Mouse (Mus musculus) kidney, postnatal 14 days (tissue): ENCODE data around the gene Socs7.
A peak's percentile ranks its signal among the peaks of the same experiment; 100 is the strongest.

Source experiments
- DNase-seq: peaks from one replicate; pipeline ENCODE4 v3.0.0; 2022; ENCODE audit warnings: mixed read lengths

The Socs7 gene

DNA sequence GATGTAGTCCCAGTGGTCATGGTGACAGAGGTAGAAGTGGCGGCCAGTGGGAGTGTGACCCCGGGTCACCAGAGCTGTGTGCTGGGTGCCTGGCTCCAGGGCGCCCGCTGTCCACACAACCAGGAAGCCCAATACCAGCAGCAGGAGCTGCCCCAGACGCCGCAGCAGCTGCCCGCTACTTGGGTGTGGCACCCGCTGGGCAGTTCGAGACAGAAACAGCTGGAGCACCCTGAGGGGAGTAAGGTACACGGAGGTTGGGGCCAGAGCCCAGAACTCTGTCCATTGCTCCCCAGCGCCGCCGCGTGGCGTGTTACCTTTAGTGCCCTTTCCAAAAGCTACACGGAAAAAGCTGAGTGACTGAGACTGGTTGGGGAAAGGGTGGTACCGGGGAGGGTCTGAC, 18.7 kb upstream of the Socs7 start:
- DNase-seq, result peak; percentile 30

DNA sequence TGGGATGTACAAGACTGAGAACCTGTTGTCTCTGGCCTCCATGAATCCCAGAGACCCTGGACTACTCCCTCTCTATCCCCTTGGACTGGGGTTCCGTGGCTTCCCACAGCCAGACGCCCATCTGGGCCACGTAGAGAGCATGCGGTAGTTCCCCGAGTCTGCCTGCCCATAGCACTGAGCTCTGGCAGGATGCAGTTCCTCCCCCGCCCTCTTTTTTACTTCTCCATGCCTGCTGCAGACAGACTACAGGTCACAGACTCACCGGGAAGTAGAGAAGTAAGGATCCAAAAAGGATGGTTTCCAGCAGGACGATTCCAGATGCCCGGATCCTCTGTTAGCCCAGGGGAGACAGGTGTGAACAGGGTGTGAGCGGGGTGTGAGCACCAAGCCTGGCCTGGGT, 16.9 kb upstream of the Socs7 start:
- DNase-seq, result no peak

DNA sequence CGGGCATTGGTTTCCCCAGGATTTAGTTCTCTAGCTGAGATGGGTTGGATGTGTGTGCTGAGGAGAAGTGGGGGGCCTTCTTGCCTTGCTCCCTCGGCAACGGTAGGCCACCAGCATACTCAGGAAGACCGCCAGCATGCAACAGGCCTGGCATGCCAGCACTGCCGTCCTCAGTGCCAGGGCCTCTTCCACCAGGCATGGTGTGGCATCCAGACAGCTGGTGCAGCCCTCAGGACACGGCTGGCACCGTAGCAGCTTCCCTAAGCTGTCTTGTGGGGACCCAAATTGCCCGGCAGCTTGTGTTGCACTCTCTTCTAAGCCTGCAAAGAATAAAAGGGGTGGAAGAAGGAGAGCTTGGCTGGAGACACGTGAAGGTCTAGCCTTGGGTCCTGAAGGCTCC, 16.0 kb upstream of the Socs7 start:
- no peak for DNase-seq

DNA sequence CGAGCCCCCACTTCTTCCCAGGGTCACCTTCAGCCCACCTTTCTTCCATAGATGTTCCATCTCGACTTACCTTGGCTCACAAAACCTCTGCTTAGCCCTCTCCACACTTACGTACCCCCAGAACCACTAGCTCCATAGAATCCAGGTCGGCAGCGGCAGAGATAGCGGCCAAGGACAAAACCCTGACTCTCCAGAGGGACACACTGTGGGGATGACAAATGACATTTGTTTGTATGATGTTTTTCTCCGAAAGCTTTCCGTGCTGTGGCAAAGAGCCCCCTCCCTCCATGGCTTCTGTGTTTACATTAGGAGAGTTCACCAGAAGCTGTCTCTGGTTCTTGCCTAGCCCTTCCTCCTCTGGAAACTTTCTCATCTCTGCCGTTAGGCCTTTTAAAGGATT, 15.1 kb upstream of the Socs7 start:
- DNase-seq, result no peak

DNA sequence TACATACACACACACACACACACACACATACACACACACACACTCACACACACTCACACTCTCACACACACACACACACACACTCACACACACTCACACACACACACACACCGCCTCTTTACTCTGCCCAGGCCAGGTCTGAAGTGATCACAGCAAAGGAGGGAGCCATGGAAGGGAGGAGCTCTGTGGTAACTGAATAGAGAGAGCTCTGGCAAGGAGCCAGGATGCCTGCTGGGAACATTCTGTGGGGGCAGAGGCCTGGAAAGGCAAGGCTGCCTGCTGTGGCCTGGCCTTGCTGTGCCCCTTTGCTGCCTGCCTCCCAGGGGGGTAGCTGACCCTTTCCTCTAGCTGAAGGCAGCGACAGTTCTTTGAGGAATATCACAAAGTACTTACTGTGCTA, 12.3 kb upstream of the Socs7 start:
- DNase-seq, result peak; percentile 91

DNA sequence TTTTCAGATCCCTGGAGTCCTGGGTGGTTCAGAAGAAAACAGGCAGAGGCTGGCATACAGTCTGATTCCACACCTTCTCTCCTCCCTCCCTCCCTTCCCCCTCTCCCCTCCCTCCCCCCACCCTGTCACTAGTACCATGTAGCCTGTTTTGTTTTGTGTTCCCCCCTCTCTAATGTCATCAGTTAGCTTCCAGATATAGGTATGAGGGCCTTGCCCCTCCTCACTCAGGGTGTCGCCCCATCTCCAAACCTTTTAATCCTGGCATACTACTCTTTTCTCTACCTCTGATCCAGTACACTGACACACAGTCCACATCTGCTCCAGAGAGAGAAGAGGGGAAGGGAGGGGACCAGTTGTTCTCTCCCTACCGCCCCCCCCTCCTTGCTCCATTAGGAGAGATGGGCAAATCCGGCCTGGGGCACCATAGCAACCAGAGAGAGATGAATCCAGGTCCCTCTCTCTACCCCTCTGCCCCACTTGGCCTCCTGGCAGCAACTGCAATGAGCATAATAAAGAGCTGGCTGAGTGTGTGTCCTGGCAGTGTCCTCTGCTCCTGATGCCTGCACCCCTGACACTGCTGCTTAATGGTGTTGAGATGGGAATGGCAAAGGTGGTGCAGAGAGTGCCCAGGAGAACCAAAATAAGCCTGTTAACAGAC, 10.2 kb upstream of the Socs7 start, which contains the start of gene Gpr179:
Gene Gpr179, minus strand, starts transcription at position 51 of the 658 bp plus-strand sequence.
- DNase-seq, result no peak

DNA sequence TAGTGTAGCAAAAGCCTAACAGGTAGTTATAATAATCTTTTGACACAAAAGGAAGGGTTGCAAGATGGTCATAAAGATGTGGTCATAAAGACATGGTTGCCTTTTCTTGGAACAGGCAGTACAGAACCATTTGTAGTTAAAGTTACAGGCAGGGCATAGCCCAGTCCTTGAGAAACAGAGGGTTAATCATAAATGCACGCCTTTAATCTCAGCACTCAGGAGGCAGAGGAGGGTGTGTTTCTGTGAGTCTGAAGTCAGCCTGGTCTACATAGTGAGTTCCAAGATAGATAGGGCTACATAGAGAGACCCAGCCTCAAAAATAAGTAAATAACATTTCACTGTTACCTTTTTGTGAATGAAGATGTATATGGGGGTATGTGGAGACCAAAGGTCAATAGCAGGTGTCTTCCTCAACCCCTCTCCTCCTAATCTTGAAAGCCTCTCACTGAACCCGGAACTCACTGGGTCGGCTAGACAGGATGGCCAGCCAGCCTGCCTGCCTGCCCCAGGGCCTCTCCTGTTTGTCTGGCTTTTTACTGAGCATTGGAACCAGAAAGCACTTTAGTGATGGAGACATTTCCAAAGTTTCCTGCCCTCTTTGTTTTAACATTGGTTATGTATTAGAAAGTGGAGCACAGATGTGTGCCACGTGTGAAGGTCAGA, 9.3 kb upstream of the Socs7 start:
- no peak for DNase-seq

DNA sequence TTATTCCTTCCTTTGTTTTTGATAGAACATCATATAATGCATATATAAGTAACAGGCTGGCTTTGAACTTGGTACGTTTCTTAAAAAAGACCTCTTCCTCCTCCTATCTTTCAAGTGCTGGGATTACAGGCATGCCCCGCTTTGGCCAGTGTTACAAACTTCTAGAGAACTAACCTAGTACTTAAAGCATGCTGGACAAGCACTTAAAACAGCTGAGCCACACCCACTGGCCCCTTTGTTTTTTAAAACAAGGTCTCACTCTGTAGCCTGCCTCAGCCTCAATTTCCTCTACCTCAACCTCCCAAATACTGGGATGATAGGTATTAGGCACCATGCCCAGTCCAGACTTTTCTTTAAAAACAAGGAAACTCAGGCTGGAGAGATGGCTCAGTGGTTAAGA, 7.7 kb upstream of the Socs7 start:
- DNase-seq, result no peak

DNA sequence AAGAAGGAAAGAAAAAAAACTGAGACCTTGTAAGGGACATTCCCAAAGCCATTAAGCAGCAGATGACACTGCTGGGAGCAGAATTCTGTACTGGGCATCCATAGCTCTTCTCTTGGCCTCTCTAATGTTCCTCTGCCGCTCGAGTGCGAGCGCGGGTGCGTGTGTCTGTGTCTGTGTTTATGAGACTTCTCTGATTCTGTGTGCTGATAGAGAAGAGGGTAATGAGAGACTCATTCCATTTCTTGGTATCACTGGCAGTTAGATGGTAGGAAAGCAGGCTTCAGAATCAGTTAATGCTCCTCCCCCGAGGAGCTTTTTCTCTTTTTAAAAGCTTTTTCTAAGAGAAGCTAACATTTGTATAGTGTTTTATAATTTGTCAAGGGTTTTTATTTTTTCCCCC, 7.1 kb upstream of the Socs7 start:
- DNase-seq, result no peak

DNA sequence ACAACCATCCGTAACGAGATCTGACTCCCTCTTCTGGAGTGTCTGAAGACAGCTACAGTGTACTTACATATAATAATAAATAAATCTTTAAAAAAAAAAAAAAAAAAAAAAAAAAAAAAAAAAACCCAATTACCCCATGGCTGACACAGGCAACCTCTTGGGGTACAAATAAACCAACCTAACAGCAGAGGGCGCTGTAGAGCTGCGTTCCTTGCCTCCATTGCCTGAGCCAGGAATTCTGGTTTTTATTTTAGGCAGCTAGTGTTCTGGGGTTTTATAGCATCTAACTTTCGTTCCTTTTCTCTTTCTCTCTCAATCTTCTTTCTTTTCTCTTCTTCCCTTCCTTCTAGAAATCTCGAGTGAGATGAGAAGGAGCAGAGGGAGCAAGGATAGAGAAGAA, 4.7 kb upstream of the Socs7 start:
- DNase-seq, result peak; percentile 86

DNA sequence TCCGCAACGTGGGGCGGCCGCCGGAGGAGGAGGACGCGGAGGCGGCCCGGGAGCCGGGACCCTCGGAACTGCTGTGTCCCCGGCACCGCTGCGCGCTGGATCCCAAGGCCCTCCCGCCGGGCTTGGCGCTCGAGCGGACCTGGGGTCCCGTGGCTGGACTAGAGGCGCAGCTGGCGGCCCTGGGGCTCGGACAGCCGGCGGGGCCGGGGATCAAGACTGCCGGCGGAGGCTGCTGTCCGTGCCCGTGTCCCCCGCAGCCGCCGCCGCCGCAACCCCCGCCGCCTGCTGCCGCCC, 245 bp downstream of the Socs7 start:
- no peak for DNase-seq

DNA sequence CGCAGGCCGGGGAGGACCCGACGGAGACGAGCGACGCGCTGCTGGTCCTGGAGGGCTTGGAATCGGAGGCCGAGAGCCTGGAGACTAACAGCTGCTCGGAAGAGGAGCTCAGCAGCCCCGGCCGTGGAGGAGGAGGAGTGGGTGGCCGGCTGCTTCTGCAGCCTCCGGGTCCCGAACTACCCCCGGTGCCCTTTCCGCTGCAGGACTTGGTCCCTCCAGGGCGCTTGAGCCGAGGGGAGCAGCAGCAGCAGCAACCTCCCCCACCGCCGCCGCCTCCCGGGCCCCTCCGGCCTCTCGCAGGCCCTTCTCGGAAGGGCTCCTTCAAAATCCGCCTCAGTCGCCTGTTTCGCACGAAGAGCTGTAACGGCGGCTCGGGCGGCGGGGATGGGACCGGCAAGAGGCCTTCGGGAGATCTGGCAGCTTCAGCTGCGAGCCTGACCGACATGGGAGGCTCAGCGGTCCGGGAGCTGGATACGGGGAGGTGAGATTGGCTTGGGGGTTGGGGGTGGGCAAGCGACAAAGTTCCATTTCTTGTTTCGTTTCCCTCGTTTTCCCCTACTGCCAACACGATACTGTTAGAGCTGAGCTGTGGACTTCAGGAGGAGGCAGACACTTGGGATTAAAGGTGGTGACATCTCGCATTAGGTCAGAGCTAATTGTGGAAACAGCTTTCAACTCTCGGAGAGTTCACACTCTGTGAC, 742 bp downstream of the Socs7 start:
- peak; percentile 45 for DNase-seq

DNA sequence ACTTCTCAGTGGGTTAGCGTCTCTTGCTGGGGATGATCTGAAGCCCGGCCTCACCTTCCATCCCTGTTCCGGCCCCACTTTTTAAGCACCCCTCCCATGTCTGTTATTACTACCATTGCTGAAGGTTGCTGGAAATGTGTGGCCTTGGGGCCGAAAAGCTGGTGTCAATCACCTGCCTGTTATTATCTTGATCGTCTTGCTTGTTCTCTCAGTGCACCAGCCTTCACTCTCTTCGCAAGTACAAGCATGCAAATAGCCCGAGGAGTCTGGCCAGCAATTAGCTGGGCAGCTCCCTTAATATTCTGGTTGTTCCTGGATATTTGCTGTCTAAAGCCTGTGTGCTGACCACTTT, 1.3 kb downstream of the Socs7 start:
- DNase-seq, result peak; percentile 19

DNA sequence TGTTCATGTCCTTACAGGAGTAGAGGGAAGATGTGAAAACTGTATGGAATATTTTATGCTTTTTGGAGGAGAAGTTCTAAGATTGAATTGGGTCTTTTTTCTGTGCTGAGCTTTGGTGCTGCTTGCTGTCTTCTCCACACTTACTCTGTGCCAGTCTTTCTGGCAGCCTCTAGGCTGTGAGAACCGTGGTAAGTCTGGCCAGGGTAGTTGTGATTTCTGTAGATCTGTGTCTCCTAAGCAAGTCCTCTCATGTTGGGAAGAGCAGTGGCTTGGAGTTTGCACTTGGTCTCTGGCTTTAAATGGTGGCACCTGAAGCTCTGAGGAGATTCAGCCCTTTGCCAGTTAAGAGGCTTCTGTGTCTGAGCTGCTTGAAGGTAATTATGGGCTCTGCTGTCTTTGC, 3.2 kb downstream of the Socs7 start:
- DNase-seq, result no peak

DNA sequence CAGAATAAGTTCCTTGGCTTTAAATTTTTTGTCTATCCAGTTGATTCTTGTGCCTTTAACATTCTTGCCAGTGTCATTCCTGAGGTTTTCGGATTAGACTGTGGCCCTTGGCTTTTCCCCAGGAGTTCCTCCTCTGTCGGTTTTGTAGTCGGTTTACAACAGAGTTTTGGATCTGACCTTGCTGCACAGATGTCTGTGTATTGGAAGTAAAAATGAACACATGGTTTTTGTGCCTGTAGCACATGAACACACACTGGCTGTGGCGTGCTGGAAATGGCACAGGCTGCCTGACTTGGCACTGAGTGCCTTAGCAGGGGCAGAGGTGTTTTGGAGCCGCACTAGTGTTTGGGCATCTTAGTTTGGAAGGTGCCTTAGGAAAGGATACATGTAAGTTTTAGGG, 6.2 kb downstream of the Socs7 start:
- no peak for DNase-seq

DNA sequence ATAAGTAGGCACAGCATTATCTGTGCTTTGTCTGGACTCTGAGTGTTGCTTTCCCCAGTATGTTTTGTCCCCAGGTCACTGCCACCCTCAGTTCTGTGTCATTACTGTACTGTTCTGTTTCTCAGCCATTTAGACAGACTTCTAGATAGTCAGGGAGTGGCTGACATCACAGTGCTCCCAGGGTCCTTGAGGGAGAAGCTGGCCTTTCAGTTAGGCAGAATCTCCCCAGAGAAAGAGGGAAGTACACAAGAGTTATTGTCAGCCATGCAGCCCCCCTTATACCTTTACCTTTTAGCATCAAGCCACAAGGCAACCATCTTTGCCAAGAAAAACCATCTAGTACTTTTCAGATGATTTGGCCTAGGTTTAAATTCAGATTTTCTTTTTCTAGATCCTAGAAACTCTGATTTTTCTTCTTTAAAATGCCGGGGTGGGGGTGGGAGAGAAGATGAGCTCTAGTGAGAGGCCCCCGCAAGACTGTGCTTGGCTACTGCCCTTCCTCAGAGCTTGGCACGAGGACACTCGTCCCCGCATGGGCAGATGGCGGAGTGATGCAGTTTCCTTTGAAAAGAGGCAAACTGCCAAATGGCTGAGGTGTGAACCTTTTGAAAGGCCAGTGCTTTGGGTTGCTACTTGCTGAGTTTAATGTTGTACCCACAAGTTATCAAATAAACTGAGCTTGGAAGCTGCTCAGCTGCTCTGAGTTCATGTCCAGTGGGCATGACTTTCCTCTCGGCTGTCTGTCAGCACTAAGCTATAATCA, 8.2 kb downstream of the Socs7 start:
- peak; percentile 53 for DNase-seq

DNA sequence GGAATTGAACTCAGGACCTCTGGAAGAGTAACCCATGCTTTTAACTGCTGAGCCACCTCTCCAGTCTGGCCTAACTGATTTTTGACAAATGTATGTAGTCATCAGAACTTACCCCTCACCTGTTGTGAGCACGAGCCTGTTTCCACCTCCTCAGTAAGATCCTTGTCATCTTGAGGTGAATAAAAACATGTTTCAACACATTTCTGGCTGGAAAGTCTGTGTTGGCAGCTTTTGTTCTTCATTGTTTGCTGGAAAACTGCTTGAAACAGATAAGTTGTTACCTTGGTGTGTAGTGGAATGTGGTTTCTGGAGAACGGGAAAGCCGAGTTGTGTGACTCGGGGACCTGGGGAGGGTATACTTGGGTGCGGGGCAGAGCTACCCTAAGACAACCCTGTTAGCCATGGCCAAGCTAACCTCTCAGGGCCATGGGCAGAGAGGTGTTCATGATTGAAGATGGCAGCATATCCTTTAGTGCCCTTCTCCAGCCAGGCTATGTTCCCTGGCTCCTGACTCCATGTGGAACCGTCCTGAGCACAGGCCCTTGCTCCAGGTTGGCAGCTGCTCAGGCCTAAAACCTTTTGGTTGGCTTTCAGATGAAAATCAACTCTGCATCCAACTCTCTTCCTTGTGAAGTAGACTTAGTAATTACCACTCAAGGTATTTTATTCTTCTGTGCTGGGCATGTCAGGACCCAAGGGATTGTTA, 10.0 kb downstream of the Socs7 start:
- DNase-seq, result no peak

DNA sequence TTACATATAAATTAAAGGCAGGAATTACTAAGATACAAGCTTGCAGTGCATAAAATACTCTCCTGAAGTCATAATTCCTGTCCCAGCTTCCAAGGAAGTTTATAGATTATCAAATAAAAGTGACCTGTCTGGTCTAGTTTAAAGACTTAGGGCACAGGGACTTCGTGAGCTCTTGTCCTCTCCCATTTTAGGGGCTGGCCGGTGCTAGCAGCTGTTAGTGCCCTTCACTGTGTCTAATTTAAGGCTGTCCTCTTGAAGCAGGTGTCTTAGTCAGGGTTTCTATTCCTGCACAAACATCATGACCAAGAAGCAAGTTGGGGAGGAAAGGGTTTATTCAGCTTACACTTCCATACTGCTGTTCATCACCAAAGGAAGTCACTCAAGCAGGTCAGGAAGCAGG, 11.1 kb downstream of the Socs7 start:
- no peak for DNase-seq

DNA sequence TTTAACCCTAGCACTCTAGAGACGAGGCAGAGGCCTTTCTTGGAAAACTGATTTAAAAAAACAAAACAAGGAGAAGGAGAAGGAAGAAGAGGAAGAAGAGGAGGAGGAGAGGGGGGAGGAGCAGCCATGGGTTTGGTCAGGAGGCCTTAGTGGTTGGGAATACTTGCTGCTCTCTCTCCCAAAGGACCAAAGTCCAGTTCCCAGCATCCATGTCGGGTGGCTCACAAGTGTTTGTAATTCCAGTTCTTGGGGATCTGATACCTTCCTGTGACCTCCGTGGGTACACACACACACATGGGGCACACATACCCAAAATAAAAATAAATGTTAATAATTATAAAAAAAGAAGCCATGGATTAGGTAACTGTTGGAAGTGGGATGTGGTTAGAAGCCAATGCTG, 17.7 kb downstream of the Socs7 start:
- DNase-seq, result no peak

DNA sequence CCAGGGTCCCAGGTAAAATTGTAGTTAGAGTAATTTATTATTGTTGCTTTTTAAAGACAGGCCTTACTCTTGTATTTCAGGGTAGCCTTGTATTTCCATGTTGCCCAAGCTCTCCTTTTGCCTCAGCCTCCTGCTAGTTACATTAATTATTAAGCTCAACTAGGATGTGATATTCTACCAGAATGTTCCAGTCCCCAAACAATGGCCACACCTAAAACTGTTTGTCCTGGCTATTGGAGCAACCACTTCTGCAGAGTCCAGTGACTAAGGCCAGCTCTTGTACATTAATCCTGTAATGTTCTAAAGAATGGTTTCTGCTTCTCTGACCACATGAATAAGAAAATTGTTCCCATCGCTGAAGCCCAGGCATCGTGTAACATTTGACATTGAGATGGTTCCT, 20.7 kb downstream of the Socs7 start:
- no peak for DNase-seq

DNA sequence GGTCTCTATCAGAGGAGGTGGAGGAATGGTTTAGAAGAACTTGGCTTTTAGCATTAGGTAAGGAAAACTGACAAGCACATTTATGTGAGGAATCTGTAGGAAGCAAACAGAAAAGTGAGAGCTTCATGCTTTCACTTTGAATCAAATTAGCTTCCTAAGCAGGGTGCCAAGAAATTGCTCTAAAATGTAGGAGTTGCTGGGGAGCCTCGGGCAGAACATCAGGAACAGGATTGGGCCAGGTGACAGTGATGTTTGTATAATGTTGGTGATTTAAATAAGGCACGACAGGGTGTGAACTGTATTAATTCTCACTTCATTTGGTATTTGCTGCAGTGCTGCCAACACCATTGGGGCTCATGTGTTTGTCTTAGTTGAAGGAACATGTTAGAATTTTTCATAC, 21.4 kb downstream of the Socs7 start:
- no peak for DNase-seq

DNA sequence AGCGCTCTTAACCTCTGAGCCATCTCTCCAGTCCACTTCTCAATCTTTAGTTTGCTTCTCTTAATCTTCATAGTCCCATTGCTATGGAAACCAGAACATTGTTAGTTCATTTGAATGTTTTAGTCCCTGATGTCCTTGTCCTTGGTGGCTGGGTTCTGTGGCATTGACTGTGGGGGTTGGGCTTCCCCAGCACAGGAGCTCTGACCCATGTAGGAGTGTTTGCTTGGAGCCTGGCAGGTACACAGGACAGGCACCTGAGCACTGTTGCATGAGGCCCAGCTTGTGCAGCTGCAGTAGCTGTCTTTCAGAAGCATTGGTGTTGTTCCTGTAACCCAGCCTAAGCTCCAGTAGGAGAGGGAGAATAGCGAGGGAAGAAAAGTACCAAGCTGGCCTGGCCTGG, 25.5 kb downstream of the Socs7 start:
- no peak for DNase-seq

DNA sequence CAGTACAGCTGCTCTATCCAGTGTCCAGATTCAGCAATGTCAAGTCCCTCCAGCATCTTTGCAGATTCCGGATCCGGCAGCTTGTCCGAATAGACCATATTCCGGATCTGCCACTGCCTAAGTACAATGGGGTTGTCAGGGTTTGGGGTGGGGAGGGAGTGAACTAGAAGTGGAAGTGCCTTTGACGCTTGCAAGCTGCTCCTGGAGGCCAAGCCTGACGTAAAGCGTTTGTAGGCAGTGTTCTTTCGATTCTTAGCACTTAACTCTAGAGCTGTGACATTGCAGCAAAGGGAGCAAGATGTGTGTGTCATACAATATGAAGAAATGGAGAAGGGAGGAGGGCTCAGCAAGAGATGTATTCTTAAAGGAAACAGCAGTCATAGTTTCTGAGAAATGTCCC, 26.8 kb downstream of the Socs7 start:
- no peak for DNase-seq
